Mouse (Mus musculus) Patski (cell line): ENCODE measurements around the gene Meis2. TPM values are rescaled to one million over a fixed set of nuclear protein-coding genes. Genes with fewer than 3 reads are reported as not detected.

ENCODE experiments used
- ATAC-seq: fragments of 100-300 bp; one replicate; pipeline ENCODE4 v1.8.0; 2021
- CTCF ChIA-PET: fragments of 350-600 bp; sonication (Branson Sonifier 250); formaldehyde crosslinking; loops from one replicate; lab custom pipeline; 2022; ENCODE audit warnings: inconsistent platforms; lab: Charles Lee
- POLR2A ChIA-PET: fragments of 350-600 bp; sonication (Branson Sonifier 250); formaldehyde crosslinking; loops from one replicate; lab custom pipeline; 2022; ENCODE audit warnings: antibody characterized with exemption, inconsistent platforms; lab: Charles Lee
- DNase-seq: peaks from one replicate; pipeline ENCODE4 v3.0.0-alpha.2; 2011; ENCODE audit warnings: low read depth, low spot score
- H3K27me3 ChIP-seq: fragments of 371-371 bp; one replicate; pipeline ENCODE4 v1.5.1; 2021
- CTCF ChIP-seq: fragments of 100-300 bp; IDR thresholded peaks from one replicate; pipeline ENCODE4 v1.5.1; 2021
- in situ Hi-C: fragments of 300-500 bp; cut with MboI; formaldehyde crosslinking; loops from 3 replicates; pipeline ENCODE4 v1.11.1; 2018; ENCODE audit warnings: low pct_unique_long_range_greater_than_20kb, mixed read lengths
- polyA plus RNA-seq: library from polyadenylated mRNA; unstranded; gene quantifications from one replicate; pipeline ENCODE4 v1.2.3, GENCODE M21; 2021

The Meis2 gene
- polyA plus RNA-seq, 1 experiment from 2014 or later: 52.9 TPM

DNA sequence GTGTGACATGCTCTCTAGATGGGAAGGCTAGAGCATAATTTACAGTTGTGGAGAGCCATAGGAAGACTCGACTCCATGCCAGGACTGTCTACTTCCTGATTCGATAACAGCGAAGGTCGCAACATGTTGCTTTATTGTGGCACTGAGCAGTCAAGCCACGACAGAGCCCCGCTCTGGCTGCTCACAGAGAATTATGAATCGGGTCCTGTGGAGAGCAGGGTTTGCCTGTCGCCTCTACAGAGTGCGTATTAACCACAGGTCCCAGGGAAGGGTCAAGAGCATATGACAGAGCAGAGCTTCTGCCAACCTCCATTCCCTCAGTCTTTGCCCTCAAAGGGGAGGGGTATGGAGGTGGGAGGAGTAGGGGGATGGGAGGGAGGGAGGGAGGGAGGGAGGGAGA, 80.7 kb downstream of the Meis2 start:
- ATAC-seq (no peak), DNase-seq (no peak)
- in situ Hi-C loops: no loop called here
- TF ChIP-seq CTCF: no peak
- no peaks in the 10 kb centered on the region for H3K27me3 ChIP-seq
- ChIA-PET CTCF (interaction anchor here (1.1 kb wide), 1 partner anchor 25 kb away, joined by 3 read pairs; no protein-coding TSS in a partner anchor), POLR2A (no interaction called here)

DNA sequence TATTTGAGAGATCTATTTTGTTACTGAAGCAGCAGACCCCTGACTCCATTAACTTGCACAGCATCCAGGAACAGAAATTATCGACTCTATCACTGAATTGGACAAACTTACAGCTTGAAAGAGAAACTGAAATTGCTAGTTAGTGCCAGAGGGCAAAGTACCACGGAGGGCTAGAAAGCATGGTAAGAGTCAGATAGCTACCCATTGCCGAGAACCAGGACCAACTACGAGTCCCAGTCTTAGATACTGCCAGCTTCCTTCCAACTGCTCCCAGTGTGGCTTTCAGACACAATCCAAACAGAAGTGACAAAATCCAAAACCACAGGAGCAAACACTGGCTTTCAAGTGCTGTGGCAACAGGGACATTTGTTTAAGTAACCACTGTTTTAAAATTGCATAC, 81.2 kb downstream of the Meis2 start:
- CTCF ChIA-PET: interaction anchor here (1.1 kb wide), 1 partner anchor 26 kb away, joined by 3 read pairs; no protein-coding TSS in a partner anchor
- DNase-seq (no peak), ATAC-seq (no peak)
- in situ Hi-C loops: no loop called here
- no peak for TF ChIP-seq CTCF
- H3K27me3 ChIP-seq: no peaks in the 10 kb centered on the region
- POLR2A ChIA-PET: no interaction called here

DNA sequence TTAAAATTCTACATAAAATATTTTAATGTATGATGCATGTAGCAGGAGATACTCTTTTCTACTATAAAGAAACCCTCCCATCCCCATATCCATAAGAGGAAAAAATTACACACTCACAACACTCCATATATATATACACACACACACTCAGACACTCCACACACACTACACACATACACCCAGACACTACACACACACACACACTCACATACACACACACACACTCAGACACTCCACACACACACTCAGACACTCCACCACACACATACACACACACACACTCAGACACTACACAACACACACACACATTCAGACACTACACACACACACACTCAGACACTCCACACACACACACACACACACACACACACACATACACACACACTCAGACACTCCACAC, 85.1 kb downstream of the Meis2 start:
- ChIA-PET CTCF (interaction anchor here (1.6 kb wide), 1 partner anchor 16 kb away, joined by 3 read pairs; no protein-coding TSS in a partner anchor), POLR2A (interaction anchor here (0.7 kb wide), 1 partner anchor 85 kb away, joined by 3 read pairs; no protein-coding TSS in a partner anchor)
- in situ Hi-C loops: no loop called here
- ATAC-seq (no peak), DNase-seq (no peak)
- TF ChIP-seq CTCF: no peak
- H3K27me3 ChIP-seq: no peaks in the 10 kb centered on the region

DNA sequence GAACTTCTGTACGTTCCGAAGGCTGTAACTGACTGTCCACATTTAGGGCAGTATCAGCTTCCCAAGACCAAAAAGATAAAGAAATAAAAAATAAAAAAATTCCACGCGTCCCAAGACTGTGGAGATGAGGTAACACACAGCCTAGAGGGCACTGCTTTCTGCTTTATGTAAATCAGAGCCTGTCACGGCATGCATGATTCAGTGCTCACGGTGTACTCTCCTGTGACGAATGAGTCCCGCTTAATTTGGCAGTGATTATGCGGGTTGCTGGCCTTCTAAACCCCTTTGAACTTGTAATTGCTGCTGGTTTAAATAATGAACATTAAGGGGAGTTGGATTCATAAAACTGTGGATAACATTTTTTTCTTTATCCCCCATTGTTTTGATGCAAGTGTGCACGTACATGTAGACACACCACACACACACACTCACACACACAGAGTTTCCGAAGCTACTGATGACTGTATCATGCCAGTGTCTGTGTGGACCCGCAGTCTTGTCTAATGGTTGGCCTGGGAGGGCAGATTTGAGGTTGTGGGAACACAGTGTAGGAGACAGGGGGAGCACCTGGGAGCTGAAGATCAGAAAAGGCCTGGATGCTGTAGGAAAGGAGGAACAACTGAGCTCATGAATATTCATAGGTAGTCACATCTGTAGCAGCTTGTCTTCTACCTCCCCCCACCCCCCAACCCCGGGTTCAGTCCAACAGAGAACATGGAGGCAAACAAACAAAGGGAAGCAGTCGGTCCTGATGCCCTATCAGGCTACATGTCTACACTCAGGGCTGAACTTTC, 85.8 kb downstream of the Meis2 start:
- POLR2A ChIA-PET: interaction anchor here (0.7 kb wide), 1 partner anchor 86 kb away, joined by 3 read pairs; no protein-coding TSS in a partner anchor
- in situ Hi-C loops: no loop called here
- ATAC-seq: peak; percentile 79
- TF ChIP-seq CTCF: peak; percentile 4
- H3K27me3 ChIP-seq: no peaks in the 10 kb centered on the region
- CTCF ChIA-PET: interaction anchor here (0.8 to 1.6 kb wide), 2 partner anchors 15 to 25 kb away, joined by 3 read pairs; no protein-coding TSS in a partner anchor
- DNase-seq: peak; percentile 38

DNA sequence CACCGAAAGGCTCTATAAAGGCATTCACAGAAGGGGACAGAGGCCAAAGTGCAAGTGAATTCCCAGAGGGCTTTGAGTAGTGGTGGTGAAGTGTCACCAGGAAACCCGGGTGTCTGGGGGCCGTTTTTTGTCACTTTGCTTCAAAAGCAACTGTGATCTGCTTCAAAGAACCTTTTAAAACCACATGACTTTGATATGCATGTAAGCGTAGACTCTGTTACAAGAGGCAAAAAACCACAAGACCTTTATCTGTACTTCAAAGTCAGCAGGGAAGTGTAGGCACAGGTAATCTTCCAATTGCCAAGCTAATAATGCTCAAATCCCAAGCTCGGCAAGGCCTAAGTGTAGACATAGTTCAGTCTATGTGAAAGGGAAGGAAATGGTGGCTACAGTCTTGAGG, 87.0 kb downstream of the Meis2 start:
- no peak for ATAC-seq
- ChIA-PET POLR2A (no interaction called here), CTCF (interaction anchor here (0.8 kb wide), 1 partner anchor 26 kb away, joined by 3 read pairs; no protein-coding TSS in a partner anchor)

DNA sequence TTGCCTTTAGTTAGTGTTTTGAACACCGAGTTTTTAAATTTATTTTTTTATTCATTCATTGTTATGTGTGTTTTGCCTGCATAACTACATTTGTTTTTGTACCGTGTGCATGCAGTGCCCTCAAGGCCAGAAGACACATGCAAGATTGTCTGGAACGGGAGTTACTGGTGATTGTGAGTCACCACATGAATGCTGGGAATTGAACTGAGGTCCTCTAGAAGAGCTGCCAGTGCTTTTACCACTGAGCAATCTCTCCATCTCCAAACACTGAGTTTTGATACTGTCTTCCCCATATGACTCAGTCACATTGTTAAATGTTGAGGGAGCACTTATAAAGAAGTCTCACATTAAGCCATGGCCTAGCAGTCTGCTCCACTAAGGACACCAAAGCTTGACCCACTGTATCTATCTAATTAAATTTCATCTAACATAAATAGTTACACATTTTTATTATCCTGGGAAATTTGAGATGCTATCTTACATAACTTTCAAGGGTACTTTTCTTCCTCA, 94.3 kb downstream of the Meis2 start:
- in situ Hi-C loops: no loop called here
- CTCF ChIA-PET: no interaction called here
- POLR2A ChIA-PET: no interaction called here

More for the DNA sequence above, 87.0 kb downstream of the Meis2 start:
- in situ Hi-C loops: no loop called here
- no peaks in the 10 kb centered on the region for H3K27me3 ChIP-seq
- TF ChIP-seq CTCF: no peak
- no peak for DNase-seq

DNA sequence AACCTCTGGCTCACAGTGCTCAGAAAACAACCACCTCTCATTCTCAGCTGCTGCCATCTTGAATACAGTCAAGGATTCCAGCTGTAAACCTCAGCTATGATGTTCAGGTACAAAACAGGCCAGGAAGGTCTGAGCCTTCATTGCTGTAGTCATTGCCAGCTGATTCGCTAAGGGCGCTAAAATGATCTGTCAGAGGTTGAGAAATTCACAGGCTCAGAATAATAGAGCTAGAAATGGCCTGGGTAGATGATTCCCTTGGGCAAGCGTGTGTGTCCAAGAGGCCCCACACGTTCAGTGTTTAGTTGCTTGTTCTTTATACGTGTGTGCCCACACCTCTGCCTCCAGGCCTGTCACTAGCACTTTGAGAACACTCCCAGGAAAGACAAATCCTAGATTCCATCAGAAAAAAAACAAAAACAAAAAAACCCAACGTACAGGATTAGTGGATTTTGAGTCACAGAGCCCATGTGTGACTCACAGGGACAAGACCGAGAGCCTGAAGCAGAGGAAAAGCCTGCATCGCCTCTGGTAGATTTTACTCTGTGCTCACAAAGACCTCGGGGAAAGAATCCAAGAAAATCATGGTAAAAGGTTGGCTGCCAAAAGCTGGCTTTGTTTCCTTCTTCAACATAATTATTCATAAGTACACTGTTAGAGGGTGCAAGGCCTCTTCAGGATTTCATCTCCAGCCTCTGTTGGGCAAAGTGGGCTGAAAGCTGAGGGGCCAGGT, 95.4 kb downstream of the Meis2 start:
- H3K27me3 ChIP-seq: no peaks in the 10 kb centered on the region
- POLR2A ChIA-PET: interaction anchor here (1.1 kb wide), 1 partner anchor 97 kb away, joined by 3 read pairs; no protein-coding TSS in a partner anchor
- CTCF ChIA-PET: interaction anchor here (1.2 kb wide), 1 partner anchor 16 kb away, joined by 3 read pairs; no protein-coding TSS in a partner anchor
- in situ Hi-C loops: no loop called here
- ATAC-seq (peak; percentile 93), DNase-seq (peak; percentile 78)
- no peak for TF ChIP-seq CTCF

More for the DNA sequence above, 94.3 kb downstream of the Meis2 start:
- TF ChIP-seq CTCF: no peak
- no peak for ATAC-seq
- no peaks in the 10 kb centered on the region for H3K27me3 ChIP-seq
- no peak for DNase-seq

DNA sequence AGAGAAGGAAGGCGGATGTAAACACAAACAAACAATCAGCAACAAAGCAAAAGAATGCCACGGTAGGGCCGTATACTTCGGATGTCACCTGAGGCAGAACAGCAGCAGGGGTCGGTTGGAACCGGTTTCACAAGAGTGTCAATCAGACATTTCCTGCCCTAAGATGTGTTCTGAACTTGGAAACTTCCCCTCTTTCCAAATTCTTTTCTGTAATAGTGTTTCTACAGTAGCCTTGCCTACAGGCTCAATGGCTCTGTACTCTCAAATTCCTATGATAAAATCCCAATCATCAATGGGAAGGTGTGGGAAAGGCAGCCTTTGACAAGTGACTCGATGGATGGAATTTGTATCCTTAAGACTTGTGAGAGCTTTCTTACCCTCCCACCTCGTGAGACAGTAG, 96.4 kb downstream of the Meis2 start:
- no peak for TF ChIP-seq CTCF
- ChIA-PET CTCF (no interaction called here), POLR2A (no interaction called here)
- ATAC-seq: no peak
- in situ Hi-C loops: loop anchor here (10.0 kb wide), 1 partner anchor 184 kb away; no protein-coding TSS in a partner anchor
- no peaks in the 10 kb centered on the region for H3K27me3 ChIP-seq
- no peak for DNase-seq

DNA sequence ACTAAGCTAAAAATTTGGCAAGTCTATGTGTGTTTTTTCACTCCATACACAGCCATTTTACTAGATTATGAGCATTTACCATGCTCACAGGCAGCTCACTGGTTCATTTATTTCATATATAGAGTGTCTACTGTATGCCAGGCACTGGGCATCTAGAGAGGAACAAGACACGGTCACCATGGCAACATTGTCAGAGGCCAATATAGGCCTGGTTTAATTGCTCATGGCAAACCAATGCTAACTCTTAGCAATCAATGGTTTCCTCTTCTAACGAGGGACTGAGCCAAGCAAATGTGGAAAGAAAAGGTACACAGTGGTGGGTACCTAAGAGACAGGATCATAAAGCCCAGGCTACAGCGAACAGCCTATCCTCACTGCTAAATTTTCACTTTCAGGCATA, 100.7 kb downstream of the Meis2 start:
- POLR2A ChIA-PET: no interaction called here
- CTCF ChIA-PET: interaction anchor here (1.5 to 2.4 kb wide), 3 partner anchors 11 to 16 kb away, joined by 3 to 6 read pairs (median 3); no protein-coding TSS in a partner anchor
- H3K27me3 ChIP-seq: no peaks in the 10 kb centered on the region
- DNase-seq: no peak
- ATAC-seq: no peak
- in situ Hi-C loops: loop anchor here (10.0 kb wide), 1 partner anchor 180 kb away; no protein-coding TSS in a partner anchor
- no peak for TF ChIP-seq CTCF

DNA sequence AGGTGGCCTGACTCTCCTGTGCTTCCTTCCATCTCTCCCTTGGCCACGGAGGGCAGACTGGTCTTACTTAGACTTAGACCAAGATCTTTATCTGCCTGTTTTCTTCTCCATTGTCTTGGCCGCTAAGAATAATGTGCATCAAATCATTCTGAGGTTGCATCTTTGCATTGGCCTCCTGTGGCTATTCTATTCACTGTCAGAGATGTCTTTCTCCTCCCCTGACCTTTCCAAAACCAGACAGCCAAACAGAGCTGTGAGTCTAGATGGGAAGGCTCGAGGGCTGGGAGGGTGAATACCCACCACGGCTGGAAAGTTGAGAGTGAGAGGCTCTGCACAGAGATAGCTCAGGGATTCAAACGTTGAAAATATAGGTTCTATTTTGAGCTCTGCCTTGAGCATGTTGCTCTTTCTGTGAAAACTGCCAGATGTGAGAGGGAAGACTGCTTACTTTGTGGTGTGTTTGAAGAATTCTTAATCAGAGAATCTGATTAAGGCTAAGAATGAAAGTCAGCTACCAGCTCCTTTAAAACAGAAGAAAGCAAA, 102.3 kb downstream of the Meis2 start:
- TF ChIP-seq CTCF: no peak
- in situ Hi-C loops: loop anchor here (10.0 kb wide), 1 partner anchor 179 kb away; no protein-coding TSS in a partner anchor
- ChIA-PET CTCF (interaction anchor here (0.9 to 2.4 kb wide), 2 partner anchors 15 to 362 kb away, joined by 3 to 6 read pairs; no protein-coding TSS in a partner anchor), POLR2A (no interaction called here)
- DNase-seq (no peak), ATAC-seq (no peak)
- H3K27me3 ChIP-seq: no peaks in the 10 kb centered on the region
